In the genomic region with DNA sequence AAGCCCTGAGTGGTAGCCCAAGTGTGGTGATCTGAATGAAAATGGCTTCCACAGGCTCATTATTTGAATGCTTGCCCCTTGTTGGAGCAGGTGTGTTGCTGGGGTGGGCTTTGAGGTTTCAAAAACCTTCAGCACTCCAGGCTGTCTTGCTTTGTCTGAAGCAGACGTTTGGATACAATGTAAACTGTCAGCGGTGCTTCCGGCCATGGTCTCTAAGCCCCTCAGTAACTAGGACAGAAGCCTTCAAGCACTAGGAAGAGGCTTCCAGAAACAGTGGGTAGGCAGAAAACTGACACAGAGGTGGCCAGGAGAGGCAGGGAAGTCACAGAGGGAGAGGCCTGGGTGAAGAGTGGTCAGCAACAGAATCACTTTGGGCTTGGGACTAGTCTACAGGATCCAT, we compare ENCODE assay signal across 24 mouse cellular contexts. TPM values are rescaled to one million over a fixed set of nuclear protein-coding genes. Genes with fewer than 3 reads are reported as not detected.
DNase-seq lines count a peak whose midpoint lies in the region; ATAC-seq and TF ChIP-seq lines count a peak whose summit lies in the region.
"Had no signal": no experiment of that assay in that cellular context is flagged by ENCODE, and none has a peak within 500 bp of the region (broad histone marks: within the 10 kb centered on the region; RNA-seq: fewer than 3 reads in every experiment).

No protein-coding gene starts in this region.

- TF ChIP-seq CTCF in thymus, adult 2 months (IDR thresholded peaks at IDR 0.05; ENCODE audit: borderline replicate concordance, control insufficient read depth, extremely low read depth, insufficient read depth, low read length, poor library complexity): no peak

- 80% methylated on average over 3 of the region's 3 CpGs for WGBS in liver, embryonic 13.5 days (ENCODE audit: insufficient replicate concordance)
- 86% methylated on average over 3 of the region's 3 CpGs for WGBS in liver, embryonic 11.5 days
- WGBS in thymus, adult 2 months: 38% methylated on average over 3 of the region's 3 CpGs

- H3K36me3 ChIP-seq in liver, embryonic 13.5 days: no peaks in the 10 kb centered on the region
- H3K36me3 ChIP-seq in liver, embryonic 11.5 days (ENCODE audit: control insufficient read depth, insufficient read depth, low read length): no peaks in the 10 kb centered on the region
- no peaks in the 10 kb centered on the region; the same call in 1 of the 2 replicates for H3K36me3 ChIP-seq in thymus, adult 2 months (ENCODE audit: control insufficient read depth, insufficient read depth, low read length)
- H3K36me3 ChIP-seq: embryonic facial prominence, embryonic 12.5 days; embryonic facial prominence, embryonic 15.5 days; hindbrain, embryonic 10.5 days; hindbrain, embryonic 13.5 days had no signal

- ATAC-seq in liver, embryonic 13.5 days (ENCODE audit: low read depth): no peak
- no peak for ATAC-seq in liver, embryonic 11.5 days (replicated peaks; ENCODE audit: low FRiP score)
- ATAC-seq: CD4-positive, CD25-positive, alpha-beta regulatory T cell, adult 4 months; forebrain, embryonic 14.5 days; forebrain, postnatal 0 days had no signal

- TF ChIP-seq POLR2A in thymus, adult 2 months (IDR thresholded peaks at IDR 0.05; ENCODE audit: control insufficient read depth, extremely low read depth, insufficient read depth, low read length, poor library complexity): no peak

- no peak overlapping the region for H3K4me2 ChIP-seq in liver, embryonic 13.5 days
- no peak overlapping the region for H3K4me2 ChIP-seq in liver, embryonic 11.5 days
- H3K4me2 ChIP-seq: embryonic facial prominence, embryonic 12.5 days; embryonic facial prominence, embryonic 15.5 days; heart, embryonic 11.5 days; hindbrain, embryonic 13.5 days had no signal

- H3K4me3 ChIP-seq in liver, embryonic 13.5 days (replicated peaks): no peak overlapping the region
- H3K4me3 ChIP-seq in liver, embryonic 11.5 days (ENCODE audit: low read depth, low read length): no peak overlapping the region
- H3K4me3 ChIP-seq in thymus, adult 2 months (ENCODE audit: control insufficient read depth, insufficient read depth, low read length): no peak overlapping the region
- H3K4me3 ChIP-seq: embryonic facial prominence, embryonic 12.5 days; embryonic facial prominence, embryonic 15.5 days; gastrocnemius, adult 2 months; hindbrain, embryonic 10.5 days; hindbrain, embryonic 13.5 days had no signal

- no peaks in the 10 kb centered on the region for H3K9me3 ChIP-seq in liver, embryonic 13.5 days (replicated peaks)
- H3K9me3 ChIP-seq in liver, embryonic 11.5 days (ENCODE audit: control insufficient read depth, low read length): no peaks in the 10 kb centered on the region
- H3K9me3 ChIP-seq: embryonic facial prominence, embryonic 12.5 days; embryonic facial prominence, embryonic 15.5 days; hindbrain, embryonic 10.5 days; hindbrain, embryonic 13.5 days had no signal

- DNase-seq in liver, embryonic 13.5 days: no peak
- DNase-seq in liver, embryonic 11.5 days (ENCODE audit: low spot score): no peak
- peak; percentile 54 for DNase-seq in thymus, adult 2 months
- no peak for DNase-seq in thymus, postnatal 4 days
- DNase-seq in thymus, postnatal 0 days (ENCODE audit: low spot score): peak; percentile 66
- peak; percentile 53 to 68 for DNase-seq in thymus, postnatal 36 days
- DNase-seq in left cerebral cortex, postnatal 10 days (ENCODE audit: extremely low spot score in 1 of 2, low spot score in 2 of 2): no peak
- no peak for DNase-seq in cerebellum, postnatal 14 days
- DNase-seq: adrenal gland, adult 2 months; adrenal gland, postnatal 14 days; cerebellum, adult 11 months; cerebellum, adult 8-10 months; cerebellum, postnatal 10 days; forebrain, postnatal 0 days; gastrocnemius, adult 2 months; gastrocnemius, postnatal 14 days; heart, postnatal 36 days had no signal

- peaks cover 100% of the 10 kb centered on the region for H3K4me1 ChIP-seq in liver, embryonic 13.5 days (replicated peaks)
- peaks cover 77% of the 10 kb centered on the region for H3K4me1 ChIP-seq in liver, embryonic 11.5 days (replicated peaks; ENCODE audit: control insufficient read depth, insufficient read depth, low read length)
- peaks cover 88% of the 10 kb centered on the region for H3K4me1 ChIP-seq in thymus, adult 2 months (replicated peaks; ENCODE audit: control insufficient read depth, insufficient read depth, low read length)

- H3K27me3 ChIP-seq in liver, embryonic 13.5 days: no peaks in the 10 kb centered on the region
- H3K27me3 ChIP-seq in liver, embryonic 11.5 days (replicated peaks; ENCODE audit: control insufficient read depth, insufficient read depth, low read length): no peaks in the 10 kb centered on the region
- H3K27me3 ChIP-seq in thymus, adult 2 months (ENCODE audit: control insufficient read depth, insufficient read depth, low read length): no peaks in the 10 kb centered on the region
- H3K27me3 ChIP-seq: embryonic facial prominence, embryonic 12.5 days; embryonic facial prominence, embryonic 15.5 days; hindbrain, embryonic 13.5 days had no signal

- peak overlapping the region; percentile 78; the same call in 1 of the 2 replicates for H3K27ac ChIP-seq in liver, embryonic 13.5 days
- H3K27ac ChIP-seq in liver, embryonic 11.5 days (ENCODE audit: low read depth, low read length): no peak overlapping the region
- peak overlapping the region; percentile 86 for H3K27ac ChIP-seq in thymus, adult 2 months (ENCODE audit: control insufficient read depth, insufficient read depth, low read length)
- H3K27ac ChIP-seq: embryonic facial prominence, embryonic 12.5 days; embryonic facial prominence, embryonic 15.5 days; gastrocnemius, adult 2 months; hindbrain, embryonic 10.5 days; hindbrain, embryonic 13.5 days had no signal

- intact Hi-C loops in left cerebral cortex, postnatal 10 days (cut with DNase I): no loop called here

- H3K9ac ChIP-seq in liver, embryonic 13.5 days: no peak overlapping the region
- no peak overlapping the region for H3K9ac ChIP-seq in liver, embryonic 11.5 days (ENCODE audit: low read depth, low read length)
- H3K9ac ChIP-seq: embryonic facial prominence, embryonic 12.5 days; embryonic facial prominence, embryonic 15.5 days; forebrain, postnatal 0 days; hindbrain, embryonic 13.5 days had no signal

RNA-seq across cellular contexts. Expression of a gene that starts 49.7 kb away (rescaled TPM):
- 6.0 and 7.6 TPM in 2 replicates for polyA plus RNA-seq in liver, embryonic 13.5 days (2015; fragmentation: Nextera tagmentation; extraction: Ambion mirVana)
- 18.6 and 21.7 TPM in 2 replicates for polyA plus RNA-seq in liver, embryonic 11.5 days (2014; fragmentation: Nextera tagmentation; extraction: Ambion mirVana)
- 156 and 182 TPM in 2 replicates for polyA plus RNA-seq in thymus, adult 2 months (2012; rRNA removed)
- polyA plus RNA-seq in thymus, postnatal 0 days (2015; fragmentation: Nextera tagmentation; extraction: Ambion mirVana): 55.9 and 58.5 TPM in 2 replicates
- 10 to 100 TPM; 66.1 to 77.0 TPM for total RNA-seq in left cerebral cortex, postnatal 10 days (2021)

Comparison
In these comparisons a context has a peak if more than half of its experiments do, and no peak if none do; other contexts are left out.
1. DNase-seq: peak in thymus, adult 2 months (single experiment), thymus, postnatal 0 days (single experiment) and thymus, postnatal 36 days (2 of 2); none in liver, embryonic 13.5 days (single experiment), liver, embryonic 11.5 days (single experiment), thymus, postnatal 4 days (single experiment), left cerebral cortex, postnatal 10 days (0 of 2) and cerebellum, postnatal 14 days (0 of 2).